Mouse (Mus musculus) heart, adult 9 months (tissue): ENCODE measurements around the gene Capn12.

Experiments used
- DNase-seq, 2 experiments: peaks; one replicate each; pipeline ENCODE4 v3.0.0; 2022; ENCODE audit warnings: low spot score in 2 of 2

The Capn12 gene

GRCm38 (mm10) chr7:28919815-28920214 is 38.6 kb downstream of the Capn12 start:
- peak; percentile 83 for DNase-seq

- DNase-seq, result no peak
These were observed 40.0 kb downstream of the Capn12 start for GRCm38 (mm10) chr7:28921178-28921577.

- no peak for DNase-seq
These were observed 40.7 kb downstream of the Capn12 start for GRCm38 (mm10) chr7:28921722-28922465.

GRCm38 (mm10) chr7:28922606-28923005 is 41.4 kb downstream of the Capn12 start:
- no peak for DNase-seq

- peak; percentile 58 to 75 for DNase-seq
These were observed 42.7 kb downstream of the Capn12 start for GRCm38 (mm10) chr7:28923865-28924291.

- no peak for DNase-seq
These were observed 43.6 kb downstream of the Capn12 start for GRCm38 (mm10) chr7:28924802-28925201.

- DNase-seq, result peak; percentile 80 to 85
These were observed 44.1 kb downstream of the Capn12 start for GRCm38 (mm10) chr7:28925317-28925716.

GRCm38 (mm10) chr7:28926172-28926571 is 45.0 kb downstream of the Capn12 start:
- DNase-seq, result no peak

- DNase-seq, result no peak
These were observed 48.2 kb downstream of the Capn12 start for GRCm38 (mm10) chr7:28929381-28929780.

GRCm38 (mm10) chr7:28930320-28931031 is 49.3 kb downstream of the Capn12 start:
- DNase-seq, result no peak

GRCm38 (mm10) chr7:28931032-28931694 is 49.9 kb downstream of the Capn12 start:
- DNase-seq, result no peak

- DNase-seq, result no peak
These were observed 50.4 kb downstream of the Capn12 start for GRCm38 (mm10) chr7:28931695-28932039.

- no peak for DNase-seq
These were observed 51.3 kb downstream of the Capn12 start for GRCm38 (mm10) chr7:28932421-28933041.

GRCm38 (mm10) chr7:28933825-28934224 is 52.6 kb downstream of the Capn12 start:
- DNase-seq, result no peak

GRCm38 (mm10) chr7:28936787-28937186 is 55.6 kb downstream of the Capn12 start:
- DNase-seq, result no peak

GRCm38 (mm10) chr7:28938654-28939053 is 57.4 kb downstream of the Capn12 start:
- no peak for DNase-seq

GRCm38 (mm10) chr7:28939418-28940183 is 58.4 kb downstream of the Capn12 start:
- no peak for DNase-seq

GRCm38 (mm10) chr7:28941129-28941528 is 59.9 kb downstream of the Capn12 start:
- no peak for DNase-seq

GRCm38 (mm10) chr7:28941542-28941941 is 60.3 kb downstream of the Capn12 start:
- no peak for DNase-seq
